Mouse (Mus musculus) spleen, postnatal 14 days (tissue): ENCODE results near the gene Rab19.
"Not testable (repeated sequence)": the region's sequence is repeated elsewhere in the genome, so short reads cannot be mapped to it uniquely, and the experiment has no call there.

Experiments used
- DNase-seq, 2 experiments: peaks; one replicate each; pipeline ENCODE4 v3.0.0; 2021 to 2022; ENCODE audit warnings: low spot score in 2 of 2

Gene Rab19

DNA sequence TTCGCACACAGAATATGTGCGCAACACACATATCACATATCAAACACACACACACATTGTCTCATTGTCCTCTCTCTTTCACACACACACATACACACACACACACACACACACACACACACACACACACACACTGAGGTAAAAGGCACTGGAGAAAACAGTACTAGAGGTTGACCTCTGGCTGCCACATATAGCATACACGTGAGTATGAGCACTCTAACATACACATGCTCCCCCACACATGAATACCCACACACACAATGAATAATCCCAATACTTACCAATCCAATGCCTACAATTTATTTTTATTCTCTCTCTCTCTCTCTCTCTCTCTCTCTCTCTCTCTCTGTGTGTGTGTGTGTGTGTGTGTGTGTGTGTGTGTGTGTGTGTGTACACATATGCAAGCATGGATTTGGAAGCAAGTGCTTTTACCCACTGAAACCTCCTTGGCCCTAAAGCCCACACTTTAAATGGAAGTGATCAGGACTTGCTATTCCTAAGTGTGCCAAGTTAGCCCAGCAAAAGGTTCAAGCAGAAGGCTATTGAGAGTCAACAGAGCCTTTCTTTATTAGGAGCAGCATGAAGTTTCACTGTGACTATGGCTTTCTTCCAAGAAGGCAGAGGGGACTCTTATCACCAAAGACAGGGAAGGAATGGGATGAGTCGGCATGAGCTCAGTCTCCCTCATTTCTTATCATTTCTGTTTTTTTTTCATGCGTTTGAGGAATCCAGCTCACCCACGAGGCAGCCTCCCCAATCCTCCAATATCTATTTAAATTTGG is 48.2 kb downstream of the Rab19 start:
- peak in 1 of 2 experiments; percentile 33 for DNase-seq

DNA sequence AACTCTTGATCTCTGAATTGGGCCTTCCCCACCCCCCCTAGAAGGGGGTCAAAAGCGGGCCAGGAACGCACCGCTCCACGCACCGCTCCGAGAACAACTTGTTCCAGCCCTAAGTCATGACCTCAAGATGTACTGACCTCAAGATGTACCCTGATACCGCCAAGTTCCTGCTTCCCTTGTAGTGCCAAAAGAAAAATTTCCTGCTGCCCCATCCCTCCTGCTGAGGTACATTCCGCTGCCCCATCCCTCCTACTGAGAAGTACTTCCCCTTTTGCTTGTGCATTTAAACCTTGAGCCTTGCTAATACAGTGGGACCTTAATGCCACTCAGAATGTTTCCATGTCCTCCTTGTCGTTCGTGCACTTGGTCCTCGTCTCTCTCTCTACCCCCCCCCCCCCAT is 49.7 kb downstream of the Rab19 start:
- no peak for DNase-seq

DNA sequence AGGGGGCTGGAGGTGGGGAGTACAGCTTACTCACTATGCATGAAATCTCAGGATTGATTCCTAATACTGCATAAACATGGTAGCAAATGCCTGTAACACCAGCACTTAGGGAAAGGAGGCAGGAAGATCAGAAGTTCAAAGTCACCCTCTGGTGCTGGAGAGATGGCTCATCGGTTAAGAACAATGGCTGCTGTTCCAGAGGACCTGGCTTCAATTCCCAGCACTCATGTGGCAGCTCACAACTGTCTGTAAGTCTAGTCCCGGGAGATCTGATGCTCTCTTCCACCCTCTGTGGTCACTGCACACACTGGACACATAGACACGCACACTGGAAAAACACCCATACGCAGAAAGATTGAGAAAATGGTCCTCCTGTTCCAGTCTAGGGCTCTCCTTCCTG is 52.2 kb downstream of the Rab19 start:
- DNase-seq = no peak

DNA sequence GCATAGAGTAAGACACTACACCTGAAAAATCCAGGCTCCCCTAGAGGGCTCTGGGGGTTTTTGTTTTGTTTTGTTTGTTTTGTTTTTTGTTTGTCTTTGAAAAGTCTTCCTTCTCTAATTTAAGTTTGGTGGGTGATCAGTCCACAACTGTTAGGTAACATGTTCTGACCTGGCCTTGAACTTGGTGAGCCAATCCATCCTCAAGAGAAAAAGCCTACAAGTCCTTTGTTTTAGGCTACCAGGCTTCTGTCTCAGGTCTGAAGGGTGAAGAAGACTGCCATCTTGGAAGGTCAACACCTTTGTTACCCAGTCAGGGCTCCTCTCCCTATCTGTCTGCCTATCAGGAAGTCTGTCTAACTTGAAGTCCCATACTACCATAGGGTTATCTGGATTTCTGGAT is 52.7 kb downstream of the Rab19 start:
- DNase-seq = no peak

DNA sequence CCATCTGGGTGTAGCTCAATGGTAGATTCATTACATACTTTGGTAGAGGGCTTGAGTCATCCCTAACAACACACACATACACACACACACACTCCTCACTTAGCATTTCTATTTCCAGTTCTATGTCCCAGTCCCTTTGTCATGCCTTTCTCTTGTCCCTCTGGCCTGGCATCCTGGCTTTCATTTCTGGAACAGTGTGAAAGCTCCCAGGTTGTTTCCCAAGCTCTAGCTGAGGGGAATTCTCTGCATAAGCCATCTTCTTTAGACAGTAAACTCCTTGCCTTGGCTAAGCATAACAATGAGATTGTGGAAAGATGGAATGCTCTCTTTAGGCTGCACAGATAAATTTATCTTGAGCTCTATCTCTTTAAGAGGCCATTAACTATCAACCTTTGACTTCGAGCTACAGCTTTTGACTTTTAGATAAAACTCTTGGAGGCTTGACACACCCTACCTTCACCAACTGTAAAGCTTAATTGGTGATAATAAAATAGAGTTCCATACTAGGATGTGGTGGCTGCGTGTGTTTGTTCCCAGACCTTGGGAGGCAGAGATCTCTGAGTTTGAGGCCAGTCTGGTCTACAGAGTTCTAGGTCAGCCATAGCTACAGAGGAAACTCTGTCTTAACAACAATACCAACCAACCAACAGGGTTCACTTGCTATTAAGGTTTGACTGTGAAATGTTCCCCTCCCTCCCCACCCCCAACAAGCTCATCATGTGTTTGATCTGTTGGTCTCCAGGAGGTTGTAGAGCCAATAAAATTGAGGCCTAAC is 53.3 kb downstream of the Rab19 start:
- no peak for DNase-seq

DNA sequence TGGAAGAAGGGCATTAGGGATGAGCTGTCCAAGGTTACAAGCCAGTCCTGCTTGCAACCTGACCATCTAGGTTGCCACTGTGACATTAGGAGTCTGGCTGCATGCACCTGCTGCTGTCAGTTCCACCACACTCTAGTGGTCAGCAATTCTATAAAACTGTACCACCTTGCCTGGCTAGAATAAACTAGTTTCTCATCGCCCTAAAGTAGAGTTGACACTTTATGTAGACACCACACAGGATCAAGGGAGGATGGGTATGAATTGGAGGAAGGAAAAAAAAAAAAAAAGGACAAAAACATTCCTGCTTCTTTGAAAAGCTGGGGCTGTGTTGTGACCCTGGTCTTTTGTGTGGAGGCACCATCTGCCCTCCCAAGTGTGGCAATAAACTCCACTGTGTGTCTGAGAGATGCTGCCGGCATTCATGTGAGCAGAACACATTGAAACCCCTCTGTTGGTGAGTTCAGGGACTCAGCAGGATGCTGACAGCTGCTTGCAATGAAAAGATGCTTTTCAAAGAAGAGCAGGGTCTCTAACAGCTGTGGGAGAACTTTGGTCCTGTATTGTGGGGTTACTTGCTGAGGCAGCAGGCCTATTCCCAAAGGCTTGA is 54.0 kb downstream of the Rab19 start:
- no peak for DNase-seq

- DNase-seq = no peak
Measured at GRCm38 (mm10) chr6:39435875-39436274, 54.9 kb downstream of the Rab19 start.

- not testable (repeated sequence) for DNase-seq
Measured at GRCm38 (mm10) chr6:39437519-39437918, 56.5 kb downstream of the Rab19 start.
